Mouse (Mus musculus): ENCODE data around the gene Lin28a.

The Lin28a gene

GRCm38 (mm10) chr4:134018779-134019145, at the start of gene Lin28a:
Lin28a (minus strand) TSS chr4:134018841.
- DNase-seq (ENCODE audit: low spot score), result no peak

DNA sequence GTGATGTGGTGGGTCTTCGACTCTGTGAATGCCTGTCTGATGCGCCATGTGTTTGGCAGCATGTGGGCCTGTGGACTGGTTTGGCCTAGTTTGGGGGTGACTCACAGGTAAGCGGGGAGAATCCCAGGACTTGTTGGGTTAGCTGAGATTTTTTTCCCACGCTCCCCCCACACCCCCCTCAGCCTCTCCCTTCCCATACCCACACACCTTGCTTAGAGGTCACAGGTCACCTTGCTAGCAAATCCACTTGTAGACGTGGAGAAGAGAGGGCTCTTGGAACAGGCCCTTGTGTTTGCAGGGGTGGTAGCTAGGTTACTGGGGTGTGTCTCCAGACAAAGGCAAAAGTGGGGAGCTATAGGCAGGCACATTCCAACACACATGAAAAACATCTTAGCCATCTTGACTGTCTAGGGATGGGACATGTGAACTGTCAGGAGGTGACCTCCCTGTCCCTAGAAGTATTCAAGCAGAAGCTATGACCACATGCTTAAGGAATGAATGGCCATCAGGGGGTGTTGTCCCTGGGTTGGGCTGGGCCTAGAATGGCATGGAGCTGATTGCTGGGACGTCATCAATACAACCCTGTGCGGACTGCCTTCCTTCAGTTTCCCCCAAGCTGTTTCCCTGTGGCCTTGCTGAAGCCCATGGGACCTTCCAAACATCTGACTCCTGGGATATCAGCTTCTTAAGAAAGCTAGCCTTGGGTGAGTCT, 49.3 kb upstream of the Lin28a start:
- no peak for DNase-seq (ENCODE audit: low spot score)

- DNase-seq (ENCODE audit: low spot score), result no peak
Measured at GRCm38 (mm10) chr4:134067383-134067782, 48.7 kb upstream of the Lin28a start.

DNA sequence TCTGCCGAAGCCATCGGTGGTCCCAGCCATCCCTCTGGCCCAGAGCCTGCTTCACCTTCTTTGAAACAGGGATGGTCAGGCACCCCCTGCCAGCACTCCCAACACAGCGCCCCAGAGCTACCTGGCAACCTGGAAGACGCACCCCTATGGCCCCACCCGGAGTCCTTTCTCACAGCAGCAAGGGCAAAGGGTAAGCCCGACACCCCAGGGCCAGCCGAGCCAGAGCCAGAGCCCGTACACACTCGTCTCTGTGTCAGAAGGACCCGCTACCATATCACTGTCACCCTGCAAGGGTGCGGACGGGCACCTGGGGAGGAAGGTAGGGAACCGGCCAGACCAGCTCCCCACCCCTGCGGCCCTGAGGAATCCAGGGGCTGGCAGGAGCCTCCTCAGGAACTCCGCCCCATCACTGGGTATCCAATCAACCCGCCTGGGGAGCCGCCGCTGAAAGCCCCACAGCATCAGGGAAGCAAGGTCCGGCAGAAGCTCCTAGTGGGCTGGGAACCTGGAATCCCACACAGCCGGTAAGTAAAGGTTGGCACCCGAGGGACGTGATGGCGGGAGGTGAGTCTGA, 46.9 kb upstream of the Lin28a start:
- no peak for DNase-seq (ENCODE audit: low spot score)

- DNase-seq (ENCODE audit: low spot score), result no peak
Measured at GRCm38 (mm10) chr4:134062561-134062960, 43.9 kb upstream of the Lin28a start.

DNA sequence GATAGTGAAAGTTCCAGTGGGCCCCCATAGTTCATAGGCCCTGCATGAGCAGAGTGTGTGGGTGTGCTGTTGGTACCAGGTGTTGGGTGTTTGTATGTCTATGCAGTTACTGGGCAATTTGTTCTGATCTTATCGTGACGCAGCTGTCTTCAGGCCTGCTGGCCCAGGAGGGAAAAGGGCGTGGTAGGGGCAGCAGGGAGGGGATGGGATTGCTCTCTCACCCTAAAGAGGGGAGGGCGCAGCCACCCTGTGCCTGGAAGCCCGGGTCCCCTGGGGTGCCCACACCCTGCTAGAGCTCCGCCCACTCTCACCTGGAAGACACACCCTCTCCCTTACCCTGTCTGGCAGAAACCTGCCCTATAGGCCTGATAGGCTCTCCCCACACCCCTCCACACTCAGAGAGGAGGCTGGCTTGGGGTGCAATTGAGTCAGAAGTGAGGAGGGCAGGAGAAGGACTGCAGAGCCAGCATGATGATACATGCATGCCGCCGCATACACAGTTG, 43.4 kb upstream of the Lin28a start:
- no peak for DNase-seq (ENCODE audit: low spot score)

GRCm38 (mm10) chr4:134061166-134061830, 42.7 kb upstream of the Lin28a start:
- DNase-seq (ENCODE audit: low spot score), result no peak

- DNase-seq (ENCODE audit: low spot score), result no peak
Measured at GRCm38 (mm10) chr4:134060135-134060865, 41.7 kb upstream of the Lin28a start, which contains the start of gene Crybg2. Crybg2 (plus strand) TSS chr4:134060815.

DNA sequence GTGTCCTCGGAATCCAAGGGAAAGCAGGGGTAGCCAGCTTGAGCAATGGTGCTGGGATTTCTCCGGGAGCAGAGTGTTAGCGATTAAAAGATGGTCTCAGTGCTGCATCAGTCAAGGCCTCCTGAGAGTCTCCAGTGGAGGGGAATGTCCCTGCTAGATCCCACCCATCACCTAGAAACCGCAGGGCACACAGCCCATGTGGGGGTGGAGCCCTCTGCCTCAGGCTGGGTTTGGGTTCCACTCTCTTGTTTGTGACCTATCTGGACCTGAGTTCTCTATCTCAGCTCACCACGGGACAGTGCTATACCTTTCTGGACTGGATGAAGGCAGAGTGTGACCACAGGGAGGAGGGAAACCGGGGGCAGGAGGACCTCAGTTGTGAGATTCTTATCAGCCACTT, 40.3 kb upstream of the Lin28a start:
- DNase-seq (ENCODE audit: low spot score), result no peak

GRCm38 (mm10) chr4:134058166-134058715, 39.6 kb upstream of the Lin28a start:
- DNase-seq (ENCODE audit: low spot score), result no peak

DNA sequence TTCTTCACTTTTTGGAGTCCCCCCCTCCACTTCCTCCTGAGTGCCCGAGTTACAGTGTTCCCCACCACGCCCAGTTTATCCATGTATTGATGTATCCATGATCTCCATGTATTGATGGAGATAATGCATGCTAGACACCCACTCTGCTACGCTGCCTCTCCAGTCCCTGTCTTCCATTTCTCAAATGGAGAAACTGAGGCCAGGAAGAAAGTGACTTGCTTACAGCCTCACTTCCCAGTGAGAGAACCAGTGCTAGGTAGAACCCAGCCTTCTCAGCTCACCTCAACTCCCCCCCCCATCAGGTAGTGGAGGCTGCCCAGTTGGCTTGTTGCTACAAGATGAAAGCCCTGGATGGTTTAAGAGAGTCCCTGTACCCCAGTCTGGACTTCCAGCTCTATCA, 34.9 kb upstream of the Lin28a start, which contains the start of gene Zfp683:
Gene Zfp683 (plus strand): TSS at position 301 of the 400 bp plus-strand sequence.
- DNase-seq (ENCODE audit: low spot score), result no peak

DNA sequence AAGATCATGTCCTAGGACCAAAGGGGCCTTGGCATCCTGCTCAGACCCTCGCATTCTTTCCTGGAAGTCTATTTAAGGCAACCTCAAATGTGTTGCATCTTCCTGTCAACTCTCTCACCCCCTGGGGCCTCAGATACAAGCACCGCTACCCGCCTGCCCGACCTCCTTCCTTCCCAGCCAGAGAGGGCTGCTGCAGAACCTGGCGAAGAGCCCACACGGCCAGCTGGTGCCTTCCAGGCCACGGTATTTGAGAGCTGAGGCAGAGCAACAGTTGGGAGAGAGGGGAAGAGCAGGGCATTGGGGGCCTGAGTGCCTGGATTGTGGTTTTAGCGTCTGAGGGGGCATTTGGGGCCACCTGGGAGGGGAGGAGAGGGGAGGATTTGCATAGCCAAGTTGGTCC, 33.9 kb upstream of the Lin28a start:
- DNase-seq (ENCODE audit: low spot score), result no peak

DNA sequence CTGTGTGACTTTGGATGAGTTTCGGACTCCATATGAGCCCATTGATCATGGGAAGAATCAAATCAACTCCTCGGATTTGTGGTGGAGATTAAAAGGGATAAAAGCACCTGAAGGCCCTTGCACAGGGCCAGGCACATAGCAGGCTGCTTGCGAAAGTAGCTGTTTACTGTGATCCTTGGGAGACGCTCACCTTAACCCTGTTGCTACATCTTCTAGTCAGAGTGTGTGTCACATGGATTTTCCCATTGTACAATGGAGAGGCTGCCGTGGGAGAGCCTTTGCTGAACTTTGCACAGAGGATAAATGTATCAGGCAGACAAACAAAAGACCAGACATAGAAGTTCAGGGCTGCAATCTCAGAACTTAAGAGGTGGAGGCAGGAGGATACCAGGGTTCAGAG, 33.3 kb upstream of the Lin28a start:
- no peak for DNase-seq (ENCODE audit: low spot score)

DNA sequence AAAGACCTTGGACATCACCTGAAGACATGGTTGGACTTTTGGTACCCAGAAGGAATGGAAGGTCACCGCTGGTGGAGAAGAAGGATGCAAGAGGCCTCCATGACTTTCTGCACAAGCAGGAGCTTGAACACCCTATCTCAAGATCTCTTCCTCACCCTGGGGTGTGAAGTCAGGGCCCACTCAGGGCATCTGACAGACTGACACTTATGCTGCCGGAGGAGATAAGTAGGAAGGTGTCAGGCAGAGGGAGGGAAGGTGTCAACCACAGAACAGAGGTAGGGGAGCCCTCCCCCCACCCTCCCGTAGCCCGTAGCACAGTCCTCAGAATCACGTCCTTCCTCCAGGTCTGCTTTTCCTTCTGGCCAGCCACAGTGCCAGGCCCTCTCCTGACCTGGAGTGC, 29.0 kb upstream of the Lin28a start:
- no peak for DNase-seq (ENCODE audit: low spot score)

GRCm38 (mm10) chr4:134043041-134043440, 24.4 kb upstream of the Lin28a start:
- no peak for DNase-seq (ENCODE audit: low spot score)

GRCm38 (mm10) chr4:134041317-134042123, 22.9 kb upstream of the Lin28a start:
- no peak for DNase-seq (ENCODE audit: low spot score)

GRCm38 (mm10) chr4:134035953-134036352, 17.3 kb upstream of the Lin28a start:
- peak; percentile 63 for DNase-seq (ENCODE audit: low spot score)

GRCm38 (mm10) chr4:134025802-134026201, 7.2 kb upstream of the Lin28a start:
- no peak for DNase-seq (ENCODE audit: low spot score)

DNA sequence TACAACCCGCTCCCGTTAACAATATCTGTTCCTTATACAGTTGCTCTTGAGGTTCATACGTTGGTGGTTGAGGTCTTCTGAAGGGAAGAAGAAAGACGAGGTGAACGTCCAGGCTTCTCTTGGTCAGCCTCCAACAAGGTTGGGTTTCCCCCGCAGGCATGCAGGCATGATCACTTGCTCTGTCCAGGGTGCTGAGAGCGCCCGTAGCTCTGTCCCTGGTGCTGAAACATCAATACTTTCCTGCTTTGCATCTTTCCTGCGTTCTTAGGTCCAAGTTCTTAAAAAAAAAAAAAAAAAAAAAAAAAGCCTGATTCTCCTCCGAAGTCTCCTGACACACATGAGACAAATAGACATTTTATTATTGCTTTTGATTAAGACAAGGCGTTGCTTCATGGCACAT, 2.0 kb upstream of the Lin28a start:
- DNase-seq (ENCODE audit: low spot score), result no peak

DNA sequence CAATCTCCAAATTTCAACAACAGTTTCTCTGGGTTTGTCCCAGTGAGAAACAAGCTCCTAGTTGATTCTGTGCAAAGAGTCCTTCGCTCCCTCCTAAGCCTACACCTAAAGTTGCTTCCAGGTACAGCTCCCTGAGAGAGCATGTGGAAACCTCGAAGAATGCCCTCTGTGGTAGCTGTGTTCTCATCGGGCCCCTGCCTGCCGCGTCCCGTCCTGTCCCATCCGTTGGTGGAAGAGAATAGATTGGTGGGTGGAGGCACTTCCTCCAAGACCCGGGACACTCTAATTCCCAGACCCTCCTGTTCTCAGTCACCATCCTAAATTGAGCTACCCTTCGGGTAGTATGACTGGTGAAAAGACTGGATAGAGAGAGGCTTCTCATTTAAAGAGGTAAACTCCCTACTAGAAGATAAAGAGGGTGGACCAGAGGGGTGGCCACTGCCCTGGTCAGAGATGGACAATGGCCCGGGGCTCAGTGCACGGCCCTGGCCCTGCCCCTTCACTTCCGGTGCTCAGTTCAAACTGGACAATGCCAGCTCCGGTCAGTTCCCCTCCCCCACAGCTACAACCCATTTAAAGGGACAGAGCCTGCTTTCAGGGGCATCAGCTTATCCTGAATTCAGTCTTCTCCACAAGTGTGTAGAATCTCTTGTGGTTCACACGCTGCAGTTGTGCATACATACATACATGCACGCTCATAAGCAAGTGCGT, 1.2 kb upstream of the Lin28a start:
- DNase-seq (ENCODE audit: low spot score), result no peak

GRCm38 (mm10) chr4:134019210-134019609, 569 bp upstream of the Lin28a start:
- no peak for DNase-seq (ENCODE audit: low spot score)
